Mouse (Mus musculus) c-Kit-positive CD71-negative TER-119-negative erythroid progenitor cells, embryonic 14.5 days (primary cell): Measurements from ENCODE around the gene Antxr2.

Experiments used
- DNase-seq: peaks from one replicate; pipeline ENCODE4 v3.0.0-alpha.2; 2013; ENCODE audit warnings: low read depth

Gene Antxr2

GRCm38 (mm10) chr5:97907482-97907881 lies 123.4 kb downstream of the Antxr2 start:
- DNase-seq: no peak

GRCm38 (mm10) chr5:97906537-97907266 lies 124.1 kb downstream of the Antxr2 start:
- no peak for DNase-seq

- no peak for DNase-seq
Measured at GRCm38 (mm10) chr5:97905856-97906255, 125.0 kb downstream of the Antxr2 start.

GRCm38 (mm10) chr5:97901096-97901495 lies 129.7 kb downstream of the Antxr2 start:
- no peak for DNase-seq

GRCm38 (mm10) chr5:97899321-97899720 lies 131.5 kb downstream of the Antxr2 start:
- DNase-seq: no peak

DNA sequence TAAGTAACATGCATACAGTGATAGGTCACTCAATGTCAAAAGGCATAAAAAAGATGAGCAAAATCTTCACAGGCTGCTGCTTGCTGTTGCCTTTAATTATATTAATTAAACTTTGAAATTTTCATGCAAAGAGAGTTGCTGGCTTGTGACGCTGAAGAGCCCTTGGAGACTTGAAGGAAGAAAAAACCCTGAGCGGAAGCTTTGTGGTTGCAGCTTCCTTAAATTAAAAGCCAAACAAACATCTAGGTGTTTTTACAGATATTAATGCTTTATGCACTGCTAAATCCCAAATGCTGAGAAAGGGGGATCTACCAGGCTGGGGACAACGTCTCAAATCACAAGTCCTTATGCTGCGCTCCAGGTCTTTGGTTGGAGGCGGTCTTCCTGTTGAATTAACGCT lies 145.4 kb downstream of the Antxr2 start:
- DNase-seq: no peak

- DNase-seq: no peak
Measured at GRCm38 (mm10) chr5:97884110-97884509, 146.7 kb downstream of the Antxr2 start.

- DNase-seq: no peak
Measured at GRCm38 (mm10) chr5:97881421-97881820, 149.4 kb downstream of the Antxr2 start.

DNA sequence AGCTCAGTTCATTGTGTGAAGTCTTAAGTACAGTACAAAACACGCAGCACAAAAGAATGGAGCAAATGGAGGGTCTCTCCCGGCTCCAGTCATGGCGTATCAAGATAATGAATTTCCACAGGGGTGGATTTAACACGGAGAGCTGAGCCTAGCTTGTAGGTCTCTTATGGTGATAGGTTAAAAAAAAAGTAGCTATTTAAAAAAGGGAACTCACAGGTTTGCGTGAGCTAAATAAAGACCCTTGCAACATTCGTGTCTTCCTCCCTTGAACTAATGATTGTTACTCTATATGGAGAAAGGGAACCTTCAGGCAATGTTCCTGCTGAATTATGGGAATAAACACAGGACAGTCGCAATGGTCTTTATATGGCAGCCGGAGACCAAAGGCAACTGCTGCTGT lies 150.7 kb downstream of the Antxr2 start:
- DNase-seq: no peak

GRCm38 (mm10) chr5:97878871-97879270 lies 152.0 kb downstream of the Antxr2 start:
- no peak for DNase-seq

DNA sequence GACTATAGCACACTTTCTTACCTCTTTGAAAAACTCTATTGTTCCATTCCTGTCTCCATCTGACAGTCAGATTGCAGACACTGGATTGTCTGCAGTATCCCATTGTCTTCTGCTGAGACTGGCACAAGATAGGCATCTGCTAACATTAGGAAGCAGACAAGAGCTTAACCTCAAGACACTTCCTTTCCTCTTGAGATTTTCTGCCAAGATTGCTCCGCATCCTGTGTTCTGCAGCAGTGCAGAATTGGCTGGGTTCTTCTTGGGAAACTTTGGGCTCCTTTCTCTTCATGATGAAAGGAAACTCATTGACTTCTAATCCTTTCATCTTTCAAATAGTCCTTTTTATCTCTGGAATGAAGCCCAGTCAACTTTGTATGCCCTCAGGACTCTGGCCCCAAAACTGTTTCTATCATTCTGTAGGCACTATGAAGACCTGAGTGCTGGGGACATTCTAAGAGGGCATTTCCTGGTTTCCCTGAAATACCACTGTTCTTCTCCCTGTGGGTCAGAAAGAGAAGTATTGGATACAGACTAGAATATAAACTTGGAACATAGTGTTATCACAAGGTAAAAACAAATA lies 152.5 kb downstream of the Antxr2 start:
- no peak for DNase-seq

- no peak for DNase-seq
Measured at GRCm38 (mm10) chr5:97876895-97877294, 153.9 kb downstream of the Antxr2 start.

GRCm38 (mm10) chr5:97867921-97868320 lies 162.9 kb downstream of the Antxr2 start:
- no peak for DNase-seq

DNA sequence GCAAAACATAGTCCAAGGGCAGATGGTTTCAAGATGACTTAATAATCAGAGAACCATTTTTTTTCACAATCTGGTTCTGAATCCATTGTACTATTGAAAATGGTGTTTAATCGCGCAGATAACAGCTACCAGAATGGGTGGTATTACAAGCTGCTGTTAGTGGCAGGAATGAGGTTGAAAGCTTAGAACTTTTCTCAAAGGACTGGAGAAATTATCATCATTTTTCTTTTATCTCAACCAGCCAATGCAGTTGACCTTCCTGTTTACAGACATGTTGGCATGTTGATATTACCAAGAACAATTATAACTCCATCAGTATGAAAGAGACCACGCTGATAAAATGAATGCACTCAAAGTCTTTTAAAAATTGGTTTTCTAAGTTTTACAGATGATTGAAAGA lies 163.9 kb downstream of the Antxr2 start:
- DNase-seq: no peak

DNA sequence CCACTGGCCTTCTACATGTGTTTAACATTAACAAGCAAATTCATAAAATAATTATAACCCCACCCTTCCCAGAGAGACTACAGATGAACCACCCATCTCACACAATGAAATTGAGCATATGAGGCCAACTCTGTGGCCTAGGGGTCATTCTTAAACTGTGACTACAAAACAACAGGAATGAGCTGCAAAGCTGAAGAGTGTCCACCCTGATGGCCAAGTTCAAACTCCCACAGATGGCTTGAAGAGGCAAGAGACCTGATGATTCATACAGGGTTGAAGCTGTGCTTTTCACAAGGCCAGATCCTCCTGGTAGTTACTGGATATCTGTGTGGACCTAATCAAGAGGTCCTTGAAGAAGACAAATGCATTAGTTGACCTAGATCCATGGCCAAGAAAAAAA lies 173.7 kb downstream of the Antxr2 start:
- no peak for DNase-seq

DNA sequence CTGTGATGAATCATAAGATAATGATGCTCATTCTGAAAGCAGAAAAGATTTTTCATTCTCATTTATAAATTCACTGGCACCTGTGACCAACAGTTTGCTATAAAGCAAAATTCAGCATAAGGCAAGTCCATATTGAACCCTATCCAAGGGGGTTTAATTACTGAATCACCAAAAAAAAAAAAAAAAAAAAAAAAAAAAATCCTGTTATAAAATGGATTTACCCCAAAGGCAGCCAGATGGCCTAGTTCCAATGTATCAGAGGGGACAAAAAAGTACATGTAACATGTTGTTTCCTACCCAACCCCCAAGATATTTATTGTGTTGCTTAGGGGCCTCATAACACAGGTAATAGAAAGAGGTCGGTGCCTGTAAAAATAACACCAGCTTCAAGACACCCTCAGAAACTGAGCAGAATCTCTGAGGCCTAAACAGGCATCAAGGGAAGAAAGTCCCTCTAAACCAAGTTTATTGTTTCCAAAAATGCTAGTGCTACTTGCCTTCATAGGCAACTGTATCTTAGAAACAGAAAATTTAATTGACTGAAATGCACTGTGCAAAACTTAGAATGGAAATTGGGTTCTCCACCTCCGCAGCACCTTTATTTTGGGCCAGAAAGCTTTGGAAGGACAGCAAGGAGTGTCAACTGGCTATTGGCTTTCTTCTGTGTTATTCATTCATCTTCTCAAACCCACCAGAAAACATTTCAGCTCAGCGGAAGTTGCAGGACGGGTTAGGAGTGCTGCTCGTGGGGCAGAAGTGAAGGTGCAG lies 178.7 kb downstream of the Antxr2 start:
- DNase-seq: no peak

GRCm38 (mm10) chr5:97847204-97847895 lies 183.5 kb downstream of the Antxr2 start:
- no peak for DNase-seq

DNA sequence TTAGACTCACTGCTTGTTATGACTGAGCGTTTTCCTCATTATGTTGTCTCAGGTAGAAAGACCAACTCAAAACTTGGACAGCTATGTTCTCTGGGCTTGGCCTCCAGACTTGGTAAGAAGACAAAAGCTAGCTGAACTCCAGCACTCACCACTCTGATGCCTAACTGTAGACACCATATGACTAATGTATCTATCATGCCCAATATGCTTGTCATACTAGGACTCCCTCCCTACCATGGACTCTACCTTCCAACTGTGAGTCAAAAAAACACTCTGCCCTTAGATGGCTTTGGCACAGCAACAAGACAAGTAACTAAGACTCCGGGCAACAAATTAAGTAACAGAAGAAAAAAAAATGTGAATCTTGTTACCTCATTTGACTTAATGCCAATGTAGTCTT lies 184.3 kb downstream of the Antxr2 start:
- no peak for DNase-seq

- no peak for DNase-seq
Measured at GRCm38 (mm10) chr5:97842016-97842415, 188.8 kb downstream of the Antxr2 start.

- no peak for DNase-seq
Measured at GRCm38 (mm10) chr5:97839924-97840279, 190.9 kb downstream of the Antxr2 start.

- DNase-seq: no peak
Measured at GRCm38 (mm10) chr5:97839271-97839923, 191.4 kb downstream of the Antxr2 start.

DNA sequence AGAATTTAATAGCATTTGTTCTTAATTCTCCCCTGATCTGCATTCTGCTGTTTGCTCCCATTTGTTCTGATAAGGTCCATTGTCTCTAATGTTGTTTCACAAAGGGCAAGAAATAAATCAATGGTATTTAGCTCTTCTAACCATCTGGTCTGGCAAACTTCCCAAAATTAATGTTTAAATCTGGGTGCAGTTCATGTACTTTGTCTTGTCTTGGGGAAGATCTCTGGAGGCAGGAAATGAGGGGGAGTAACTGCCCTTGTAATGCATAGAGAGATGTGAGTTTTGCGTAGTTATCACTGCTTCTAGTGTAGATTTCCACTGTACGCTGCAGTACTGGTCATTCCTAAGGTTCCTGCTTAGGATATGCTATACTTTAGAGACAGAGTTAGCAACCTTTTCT lies 193.5 kb downstream of the Antxr2 start:
- no peak for DNase-seq
